Mouse (Mus musculus) telencephalon, adult 2 months (tissue): ENCODE results near the gene Gm14525.
"Not testable (repeated sequence)": the region's sequence is repeated elsewhere in the genome, so short reads cannot be mapped to it uniquely, and the experiment has no call there.

Experiments used
- DNase-seq: peaks from one replicate; pipeline ENCODE4 v3.0.0-alpha.2; 2011; ENCODE audit warnings: low read depth, low spot score

The Gm14525 gene

DNA sequence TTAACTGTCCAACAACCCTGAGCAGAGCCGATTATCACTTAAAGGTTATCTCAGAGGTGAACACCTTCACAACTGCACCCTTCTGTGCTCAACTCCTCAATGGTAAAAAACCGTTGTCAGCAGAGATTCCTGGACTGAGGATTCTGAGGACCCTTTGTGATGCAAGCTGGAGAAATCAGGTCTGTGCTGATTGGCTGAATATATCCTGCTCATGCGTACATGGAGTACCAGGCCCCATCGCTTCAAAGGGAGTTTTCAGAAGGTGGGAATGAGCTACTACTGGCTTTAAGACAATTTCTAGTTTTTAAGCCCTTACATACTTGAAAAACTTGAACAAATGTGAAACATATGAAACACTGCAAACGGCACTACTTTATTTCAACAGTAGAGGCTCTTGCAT lies at the start of gene Gm14525:
Gm14525 (minus strand) TSS at position 101 of the 400 bp plus-strand sequence.
- not testable (repeated sequence) for DNase-seq
